Mouse (Mus musculus): ENCODE data around the gene Arl6ip1. TPM values are rescaled to one million over a fixed set of nuclear protein-coding genes. Genes with fewer than 3 reads are reported as not detected.

Gene Arl6ip1
- polyA plus RNA-seq, 1 experiment from 2014 or later = 488 TPM

Other genes starting within 250 kb of the Arl6ip1 start
- 594 and 625 TPM in 2 replicates for gene Rps15a, start 13.5 kb downstream of the Arl6ip1 start, polyA plus RNA-seq (2015; fragmentation: Nextera tagmentation; extraction: Ambion mirVana)
- 10.1 and 10.8 TPM in 2 replicates for gene Smg1, start 114.0 kb upstream of the Arl6ip1 start, polyA plus RNA-seq (2015; fragmentation: Nextera tagmentation; extraction: Ambion mirVana)